Mouse (Mus musculus): ENCODE measurements around the gene Bpgm. TPM values are rescaled to one million over a fixed set of nuclear protein-coding genes. Genes with fewer than 3 reads are reported as not detected.

Gene Bpgm
- polyA plus RNA-seq, 1 experiment from 2014 or later = 194 TPM

GRCm38 (mm10) chr6:34528131-34528530 lies 52.1 kb downstream of the Bpgm start:
- Histone ChIP-seq H3K4me1 (replicated peaks) (peaks cover 47% of the 10 kb centered on the region), H3K36me3 (replicated peaks) (no peaks in the 10 kb centered on the region), H3K27ac (replicated peaks) (no peak overlapping the region), H3K9ac (no peak overlapping the region), H3K4me3 (replicated peaks) (no peak overlapping the region), H3K27me3 (0 out of 2 replicates have a peak, but pooled peaks cover 1% of the 10 kb centered on the region), H3K9me3 (replicated peaks) (no peaks in the 10 kb centered on the region), H3K4me2 (no peak overlapping the region)
- WGBS (ENCODE audit: insufficient replicate concordance) = 54% methylated on average over 2 of the region's 2 CpGs
- peak; percentile 40; the same call in 1 of the 2 replicates for ATAC-seq (ENCODE audit: insufficient read depth)

GRCm38 (mm10) chr6:34529992-34530391 lies 54.0 kb downstream of the Bpgm start:
- no peaks in the 10 kb centered on the region for H3K9me3 ChIP-seq (replicated peaks)
- 67% methylated on average over 3 of the region's 3 CpGs for WGBS (ENCODE audit: insufficient replicate concordance)
- no peaks in the 10 kb centered on the region for H3K36me3 ChIP-seq (replicated peaks)
- H3K27ac ChIP-seq (replicated peaks) = no peak overlapping the region
- H3K4me1 ChIP-seq (replicated peaks) = peaks cover 39% of the 10 kb centered on the region
- no peak for ATAC-seq (ENCODE audit: insufficient read depth)
- no peak overlapping the region for H3K4me3 ChIP-seq (replicated peaks)
- 0 out of 2 replicates have a peak, but pooled peaks cover 11% of the 10 kb centered on the region for H3K27me3 ChIP-seq
- H3K4me2 ChIP-seq = no peak overlapping the region
- H3K9ac ChIP-seq = no peak overlapping the region

GRCm38 (mm10) chr6:34533055-34533454 lies 57.0 kb downstream of the Bpgm start:
- no peak overlapping the region for H3K9ac ChIP-seq
- ATAC-seq (ENCODE audit: insufficient read depth) = no peak
- H3K27me3 ChIP-seq = peaks cover 18% of the 10 kb centered on the region; the same call in 1 of the 2 replicates
- peaks cover 8% of the 10 kb centered on the region for H3K4me1 ChIP-seq (replicated peaks)
- no peaks in the 10 kb centered on the region for H3K36me3 ChIP-seq (replicated peaks)
- H3K4me3 ChIP-seq (replicated peaks) = no peak overlapping the region
- no peaks in the 10 kb centered on the region for H3K9me3 ChIP-seq (replicated peaks)
- H3K27ac ChIP-seq (replicated peaks) = no peak overlapping the region
- no peak overlapping the region for H3K4me2 ChIP-seq
- WGBS (ENCODE audit: insufficient replicate concordance) = 75% methylated on average over 1 of the region's 1 CpGs

DNA sequence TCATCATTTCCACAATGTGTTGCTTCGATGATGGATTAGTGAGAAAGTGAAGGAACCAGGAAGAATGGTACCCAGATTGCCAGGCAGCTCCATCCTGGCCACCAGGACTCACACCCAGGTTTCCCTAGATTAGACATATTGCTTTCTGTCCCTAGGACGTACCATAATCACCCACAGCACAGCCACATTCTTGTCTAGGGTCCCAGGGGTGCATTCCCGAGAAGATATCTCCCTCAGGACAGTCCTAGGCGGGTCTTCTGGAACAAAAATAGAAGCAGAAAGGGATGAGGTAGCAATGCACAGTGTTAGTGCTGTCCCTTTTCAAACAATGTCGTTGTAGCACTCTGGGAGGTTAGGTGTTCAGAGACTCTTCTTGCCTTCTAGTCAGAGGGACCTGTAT lies 57.9 kb downstream of the Bpgm start:
- no peak overlapping the region for H3K27ac ChIP-seq (replicated peaks)
- no peaks in the 10 kb centered on the region for H3K4me1 ChIP-seq (replicated peaks)
- 42% methylated on average over 5 of the region's 5 CpGs for WGBS (ENCODE audit: insufficient replicate concordance)
- H3K36me3 ChIP-seq (replicated peaks) = no peaks in the 10 kb centered on the region
- H3K9ac ChIP-seq = no peak overlapping the region
- H3K4me2 ChIP-seq = no peak overlapping the region
- H3K4me3 ChIP-seq (replicated peaks) = no peak overlapping the region
- no peaks in the 10 kb centered on the region for H3K9me3 ChIP-seq (replicated peaks)
- peaks cover 18% of the 10 kb centered on the region; the same call in 1 of the 2 replicates for H3K27me3 ChIP-seq
- no peak for ATAC-seq (ENCODE audit: insufficient read depth)

DNA sequence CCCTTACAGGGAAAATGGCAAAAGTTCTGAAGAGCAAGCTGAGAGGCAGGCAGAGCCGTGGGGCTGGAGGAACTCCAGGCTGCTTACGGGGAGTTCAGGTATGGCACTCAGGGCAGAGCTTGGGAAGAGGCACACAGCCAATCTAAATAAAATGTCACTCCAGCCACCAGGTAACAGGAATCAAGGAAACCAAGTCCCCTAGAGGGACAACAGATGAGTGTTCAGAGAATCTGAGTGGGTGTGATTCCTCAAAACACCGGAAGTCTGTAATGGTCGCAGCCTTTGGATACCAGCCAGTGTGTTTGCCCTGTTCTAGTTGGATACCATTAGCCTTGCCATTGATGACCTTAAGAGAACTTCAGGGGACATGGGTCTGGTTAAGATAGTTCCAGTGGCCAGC lies 66.9 kb downstream of the Bpgm start:
- no peak overlapping the region for H3K4me2 ChIP-seq
- no peak overlapping the region for H3K27ac ChIP-seq (replicated peaks)
- H3K9me3 ChIP-seq (replicated peaks) = no peaks in the 10 kb centered on the region
- no peak overlapping the region for H3K9ac ChIP-seq
- H3K36me3 ChIP-seq (replicated peaks) = no peaks in the 10 kb centered on the region
- H3K4me1 ChIP-seq (replicated peaks) = no peaks in the 10 kb centered on the region
- no peak for ATAC-seq (ENCODE audit: insufficient read depth)
- WGBS (ENCODE audit: insufficient replicate concordance) = 70% methylated on average over 4 of the region's 4 CpGs
- peaks cover 7% of the 10 kb centered on the region for H3K27me3 ChIP-seq
- H3K4me3 ChIP-seq (replicated peaks) = no peak overlapping the region

DNA sequence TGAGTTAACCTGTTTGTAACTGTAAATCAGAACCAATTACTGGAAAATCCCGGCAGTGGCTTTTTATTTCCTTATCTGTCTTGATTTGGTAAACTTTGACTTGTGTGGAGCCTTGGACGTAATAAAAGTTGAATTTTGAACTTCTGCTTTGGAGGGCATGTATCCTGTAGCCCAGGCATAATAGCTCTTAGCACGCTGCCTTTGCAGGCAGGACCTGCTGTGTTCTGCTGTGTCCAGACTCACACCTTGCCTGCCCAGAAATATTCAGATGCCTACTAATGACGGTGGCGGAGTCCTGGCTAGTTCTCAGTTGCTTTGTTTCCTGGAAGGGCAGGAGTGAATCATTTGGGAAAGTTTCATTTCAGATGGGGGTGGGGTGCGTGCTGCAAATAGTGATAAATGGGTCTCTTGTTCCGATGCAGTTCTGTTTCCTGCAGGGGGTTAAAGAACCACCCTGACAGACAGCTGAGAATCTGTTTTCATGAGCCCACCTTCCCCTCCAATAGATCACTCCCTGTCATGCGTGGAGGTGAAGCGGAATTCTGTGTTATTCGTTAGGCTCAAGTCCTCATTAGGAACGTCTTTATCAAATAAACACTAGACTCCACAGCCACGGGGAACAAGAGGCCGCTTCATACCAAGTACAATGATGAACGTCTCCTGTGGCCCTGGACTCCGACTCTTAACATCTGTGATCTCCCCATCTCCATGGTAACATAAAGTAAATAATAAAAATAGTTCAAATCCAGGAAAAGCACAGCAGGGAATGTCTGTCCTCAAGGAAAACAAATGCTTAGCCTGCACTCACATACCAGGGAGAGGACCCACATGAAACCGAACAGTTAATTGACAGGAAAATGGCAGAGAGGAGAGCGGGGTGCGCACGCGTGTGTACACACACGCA lies 67.5 kb downstream of the Bpgm start:
- Histone ChIP-seq H3K27ac (replicated peaks) (no peak overlapping the region), H3K27me3 (peaks cover 7% of the 10 kb centered on the region), H3K4me3 (replicated peaks) (no peak overlapping the region), H3K36me3 (replicated peaks) (no peaks in the 10 kb centered on the region), H3K4me2 (no peak overlapping the region; the same call in 1 of the 2 replicates), H3K4me1 (replicated peaks) (no peaks in the 10 kb centered on the region), H3K9ac (no peak overlapping the region), H3K9me3 (replicated peaks) (no peaks in the 10 kb centered on the region)
- 63% methylated on average over 21 of the region's 21 CpGs for WGBS (ENCODE audit: insufficient replicate concordance)
- no peak for ATAC-seq (ENCODE audit: insufficient read depth)

GRCm38 (mm10) chr6:34544207-34544602 lies 68.2 kb downstream of the Bpgm start:
- Histone ChIP-seq H3K4me1 (replicated peaks) (no peaks in the 10 kb centered on the region), H3K9ac (no peak overlapping the region), H3K4me2 (no peak overlapping the region), H3K9me3 (replicated peaks) (no peaks in the 10 kb centered on the region), H3K27me3 (peaks cover 7% of the 10 kb centered on the region), H3K4me3 (replicated peaks) (no peak overlapping the region), H3K36me3 (replicated peaks) (no peaks in the 10 kb centered on the region), H3K27ac (replicated peaks) (no peak overlapping the region)
- ATAC-seq (ENCODE audit: insufficient read depth) = no peak
- 72% methylated on average over 10 of the region's 10 CpGs for WGBS (ENCODE audit: insufficient replicate concordance)

- H3K27ac ChIP-seq (replicated peaks) = no peak overlapping the region
- WGBS (ENCODE audit: insufficient replicate concordance) = 57% methylated on average over 10 of the region's 10 CpGs
- H3K36me3 ChIP-seq (replicated peaks) = no peaks in the 10 kb centered on the region
- ATAC-seq (ENCODE audit: insufficient read depth) = no peak
- no peaks in the 10 kb centered on the region for H3K9me3 ChIP-seq (replicated peaks)
- no peaks in the 10 kb centered on the region for H3K4me1 ChIP-seq (replicated peaks)
- H3K27me3 ChIP-seq = peaks cover 7% of the 10 kb centered on the region
- no peak overlapping the region for H3K9ac ChIP-seq
- no peak overlapping the region for H3K4me3 ChIP-seq (replicated peaks)
- no peak overlapping the region for H3K4me2 ChIP-seq
Measured at GRCm38 (mm10) chr6:34545286-34545685, 69.3 kb downstream of the Bpgm start.

GRCm38 (mm10) chr6:34548406-34548990 lies 72.5 kb downstream of the Bpgm start:
- Histone ChIP-seq H3K27me3 (no peaks in the 10 kb centered on the region; the same call in 1 of the 2 replicates), H3K27ac (replicated peaks) (no peak overlapping the region), H3K9me3 (replicated peaks) (no peaks in the 10 kb centered on the region), H3K4me1 (replicated peaks) (no peaks in the 10 kb centered on the region), H3K4me2 (no peak overlapping the region), H3K9ac (no peak overlapping the region), H3K4me3 (replicated peaks) (no peak overlapping the region), H3K36me3 (replicated peaks) (no peaks in the 10 kb centered on the region)
- no peak for ATAC-seq (ENCODE audit: insufficient read depth)
- 49% methylated on average over 13 of the region's 13 CpGs for WGBS (ENCODE audit: insufficient replicate concordance)

DNA sequence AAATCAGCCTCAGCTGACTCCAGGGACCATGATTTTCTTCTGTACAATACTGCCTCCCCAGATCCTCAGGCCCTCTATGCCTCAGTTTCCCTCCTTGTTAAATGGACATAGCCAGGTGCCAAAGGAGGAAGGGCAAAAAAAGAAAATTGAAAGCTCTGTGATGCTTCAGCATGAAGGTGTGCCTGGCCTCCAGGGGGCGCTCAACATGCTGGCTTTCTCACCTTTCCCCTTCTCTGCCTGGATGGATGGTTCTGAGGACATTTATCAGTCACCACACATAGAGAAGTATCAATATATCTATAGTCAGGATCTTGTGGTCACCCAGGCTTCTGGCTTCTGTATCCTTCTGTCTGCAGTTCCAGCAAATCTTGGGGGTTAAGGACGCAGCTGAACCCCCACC lies 73.0 kb downstream of the Bpgm start:
- Histone ChIP-seq H3K27ac (replicated peaks) (no peak overlapping the region), H3K27me3 (no peaks in the 10 kb centered on the region; the same call in 1 of the 2 replicates), H3K36me3 (replicated peaks) (no peaks in the 10 kb centered on the region), H3K4me3 (replicated peaks) (no peak overlapping the region), H3K4me1 (replicated peaks) (no peaks in the 10 kb centered on the region), H3K9ac (no peak overlapping the region), H3K4me2 (no peak overlapping the region), H3K9me3 (replicated peaks) (no peaks in the 10 kb centered on the region)
- ATAC-seq (ENCODE audit: insufficient read depth) = no peak
- 33% methylated on average over 2 of the region's 2 CpGs for WGBS (ENCODE audit: insufficient replicate concordance)

DNA sequence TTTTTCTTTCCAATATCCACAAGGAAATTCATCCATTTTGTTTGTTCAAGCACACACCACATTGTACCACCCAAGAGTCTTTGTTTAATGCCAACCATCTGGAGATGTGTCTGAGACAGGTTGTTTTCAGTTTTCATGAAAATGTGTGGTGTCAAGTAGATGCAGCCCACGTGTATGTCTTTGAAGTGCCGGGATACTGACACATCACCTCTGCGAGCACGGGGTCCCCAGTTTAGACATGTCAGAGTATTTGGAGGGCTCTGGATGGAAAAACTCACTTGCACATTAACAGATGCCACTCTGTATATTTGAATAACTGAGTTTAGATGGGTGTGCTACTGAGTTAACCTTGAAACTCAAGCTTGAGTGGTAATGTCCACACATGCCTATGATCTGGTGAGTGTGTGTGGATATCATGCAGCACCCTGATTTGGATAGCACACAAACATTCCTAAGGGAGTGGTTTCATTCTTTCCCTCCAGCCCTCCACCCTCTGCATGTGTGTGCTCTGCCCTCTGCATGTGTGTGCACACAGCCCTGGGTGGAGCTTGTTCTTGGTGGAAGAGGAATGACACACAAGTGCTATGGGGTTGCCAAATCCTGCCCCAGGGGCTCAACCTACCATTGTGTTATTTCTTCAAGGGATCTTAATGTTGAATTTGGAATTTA lies 76.6 kb downstream of the Bpgm start:
- H3K4me3 ChIP-seq (replicated peaks) = no peak overlapping the region
- no peaks in the 10 kb centered on the region for H3K4me1 ChIP-seq (replicated peaks)
- H3K27me3 ChIP-seq = no peaks in the 10 kb centered on the region
- 53% methylated on average over 4 of the region's 4 CpGs for WGBS (ENCODE audit: insufficient replicate concordance)
- no peak overlapping the region for H3K27ac ChIP-seq (replicated peaks)
- no peaks in the 10 kb centered on the region for H3K36me3 ChIP-seq (replicated peaks)
- no peak overlapping the region for H3K9ac ChIP-seq
- no peak overlapping the region for H3K4me2 ChIP-seq
- H3K9me3 ChIP-seq (replicated peaks) = no peaks in the 10 kb centered on the region
- no peak for ATAC-seq (ENCODE audit: insufficient read depth)

Measured in liver, embryonic 15.5 days (tissue).